Mouse (Mus musculus) layer of hippocampus, adult 9-11 months (tissue): Measurements from ENCODE around the gene Kmt5a.
"Not testable (repeated sequence)": the region's sequence is repeated elsewhere in the genome, so short reads cannot be mapped to it uniquely, and the experiment has no call there.

Experiments used
- DNase-seq: peaks from one replicate; pipeline ENCODE4 v3.0.0; 2022

Gene Kmt5a

DNA sequence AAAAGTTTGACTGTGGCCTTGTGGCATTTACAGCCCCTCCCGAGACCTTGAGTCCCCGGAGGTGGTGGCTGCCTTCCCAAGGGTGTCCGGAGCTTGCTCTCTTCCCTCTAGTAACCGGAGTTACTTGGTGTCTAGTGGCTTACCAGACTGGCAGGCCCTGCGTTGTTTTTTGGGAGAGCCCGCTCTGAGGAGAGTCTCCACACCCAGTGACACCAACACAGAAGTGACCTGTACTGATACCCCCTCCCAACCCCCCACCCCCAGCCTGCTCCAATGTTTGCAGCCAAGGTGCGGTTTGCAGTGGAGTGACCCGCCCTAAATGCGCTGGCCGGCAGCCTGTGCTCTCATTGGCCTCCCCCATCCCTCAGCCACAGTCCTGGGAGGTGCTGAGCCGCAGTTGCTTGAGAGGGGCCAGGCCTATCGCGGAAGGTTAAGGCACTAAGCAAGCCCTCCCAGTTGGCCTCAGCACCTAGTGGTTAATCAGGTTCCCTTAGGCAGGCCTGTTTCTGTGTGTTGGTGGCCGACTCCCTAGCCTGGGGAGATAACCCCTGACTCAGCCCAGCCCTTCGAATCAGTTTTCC, 6.7 kb downstream of the Kmt5a start:
- no peak for DNase-seq

DNA sequence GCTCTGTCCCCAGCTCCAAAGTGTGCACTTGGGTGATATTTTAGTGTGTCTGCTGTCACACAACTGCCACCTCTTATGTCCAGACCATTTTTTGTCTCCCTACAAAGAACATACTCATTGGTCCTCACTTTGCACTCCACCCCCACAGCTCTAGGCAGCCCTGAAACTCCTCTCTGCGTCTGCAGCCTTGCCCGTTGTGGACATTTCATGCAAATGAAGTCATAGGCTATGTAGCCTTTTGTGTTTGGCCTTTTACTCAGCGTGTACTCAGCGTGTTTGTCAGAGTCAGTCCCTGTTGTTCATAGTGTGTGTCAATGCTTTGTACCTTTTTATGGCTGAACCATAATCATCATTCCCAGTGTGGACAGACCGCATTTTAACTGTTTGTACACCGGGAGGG, 9.8 kb downstream of the Kmt5a start:
- DNase-seq = no peak

DNA sequence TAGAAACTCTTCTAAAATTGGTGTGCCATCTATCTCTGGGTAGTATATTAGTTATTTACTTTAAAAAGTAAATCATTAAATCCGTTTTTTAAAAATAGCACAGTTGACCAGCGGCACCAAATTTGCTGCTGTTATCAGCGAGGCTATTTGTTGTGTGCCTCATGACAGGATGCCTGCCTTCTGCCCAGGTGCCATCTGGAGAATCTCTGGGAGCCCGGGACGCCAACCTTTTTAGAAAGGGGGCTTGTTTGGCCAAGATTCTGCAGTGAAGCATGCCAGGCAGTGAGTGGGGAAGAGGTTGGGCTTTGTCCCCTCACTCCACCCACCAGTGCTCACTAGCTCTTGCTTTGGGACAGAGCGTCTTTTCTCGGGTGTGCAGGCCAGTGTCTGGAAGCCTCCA, 10.3 kb downstream of the Kmt5a start:
- no peak for DNase-seq

DNA sequence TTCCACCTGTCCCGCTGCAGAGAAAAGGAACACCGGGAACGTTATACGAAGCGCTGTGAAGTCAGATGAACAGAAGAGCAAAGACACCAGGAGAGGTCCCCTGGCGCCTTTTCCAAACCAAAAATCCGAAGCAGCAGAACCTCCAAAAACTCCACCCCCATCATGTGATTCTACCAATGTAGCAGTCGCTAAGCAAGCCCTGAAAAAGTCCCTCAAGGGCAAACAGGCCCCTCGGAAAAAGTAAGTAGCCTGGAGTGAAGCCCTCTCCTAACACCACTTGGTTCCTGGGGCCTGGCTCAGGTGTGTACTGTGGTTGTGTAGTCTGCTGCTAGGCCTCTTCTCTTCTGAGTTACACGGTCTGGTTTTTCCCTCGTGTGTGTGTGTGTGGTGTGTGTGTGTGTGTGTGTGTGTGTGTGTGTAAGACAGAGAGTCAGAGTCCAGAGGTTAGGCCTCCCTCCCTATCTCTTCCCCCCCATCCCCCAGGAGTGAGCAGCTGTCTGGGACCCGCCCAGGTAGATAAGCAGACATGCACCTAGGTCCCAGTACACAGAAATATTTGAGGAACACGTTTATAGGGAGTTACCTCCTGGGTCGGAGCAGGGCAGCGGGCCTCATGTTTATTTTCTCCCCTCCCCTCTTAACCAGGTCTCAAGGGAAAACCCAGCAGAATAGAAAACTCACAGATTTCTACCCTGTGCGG, 11.1 kb downstream of the Kmt5a start:
- no peak for DNase-seq

DNA sequence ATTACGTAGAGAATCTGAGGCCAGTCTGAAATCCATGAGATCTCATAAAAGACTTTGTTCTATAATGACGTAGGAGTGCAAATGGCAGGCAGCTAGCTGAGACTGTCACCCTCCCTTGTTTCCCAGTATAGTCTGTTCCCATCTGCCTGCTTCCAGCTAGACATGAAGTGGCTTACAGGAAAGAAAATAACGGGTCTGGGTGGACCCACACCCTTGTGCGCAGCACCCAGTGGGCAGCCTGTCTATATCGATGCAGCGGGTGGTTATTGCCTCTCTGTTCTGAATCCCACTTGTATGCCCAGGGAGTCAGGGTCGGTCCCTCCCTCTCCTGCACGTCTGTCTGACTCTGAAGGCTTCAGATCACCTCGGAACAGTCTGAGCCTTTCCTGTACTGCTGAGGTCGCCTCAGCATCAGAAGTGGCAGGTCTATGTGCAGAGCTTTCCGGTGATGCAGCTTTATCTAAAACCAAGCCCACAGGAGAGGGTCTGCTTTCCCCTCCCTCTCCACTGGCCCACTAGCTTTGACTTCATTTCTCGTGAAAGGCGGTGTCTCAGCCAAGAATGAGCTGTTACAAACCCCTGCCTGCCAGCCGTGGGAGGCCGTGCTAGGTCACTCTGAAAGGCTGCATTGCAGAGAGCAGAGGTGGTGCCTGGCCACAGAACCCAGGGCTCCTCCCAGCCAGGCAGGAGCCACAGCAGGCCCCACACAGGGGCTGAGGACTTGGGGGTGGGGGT, 12.9 kb downstream of the Kmt5a start:
- DNase-seq = peak; percentile 71

DNA sequence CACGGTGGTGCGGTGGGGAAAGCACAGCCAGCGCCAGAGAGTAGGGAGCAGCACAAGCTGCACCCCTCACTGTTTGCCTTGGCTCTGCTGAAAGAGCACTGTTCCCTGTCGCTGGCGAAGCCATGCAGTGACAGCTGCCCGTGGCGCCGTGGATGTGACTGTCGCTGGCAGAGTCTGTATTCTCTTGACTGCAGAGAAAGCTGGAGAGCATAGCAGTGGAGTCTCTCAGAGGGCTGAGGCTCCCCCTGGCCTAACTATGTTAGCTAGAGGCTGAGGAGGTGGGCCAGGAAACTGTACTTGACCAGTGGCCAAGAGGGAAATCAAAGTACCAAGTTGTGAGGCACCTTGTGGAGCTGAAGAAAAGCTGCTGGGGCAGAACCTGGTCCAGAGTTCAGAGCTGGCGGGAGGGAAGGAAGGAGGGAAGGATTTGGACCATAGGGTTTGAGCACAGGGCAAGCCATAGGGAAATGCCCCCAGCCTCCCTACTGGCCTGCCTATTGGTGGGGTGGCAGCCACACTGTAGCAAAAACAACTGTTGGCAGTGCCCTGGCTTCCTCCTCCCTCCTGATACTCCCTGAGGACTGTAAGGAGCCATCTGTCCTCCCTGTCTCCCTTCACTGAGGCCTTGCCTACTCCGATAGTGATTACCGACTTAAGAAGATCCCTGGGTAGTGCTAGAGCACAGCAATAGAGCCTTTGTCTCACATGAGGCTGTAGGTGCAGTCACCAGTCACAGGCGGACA, 13.8 kb downstream of the Kmt5a start:
- DNase-seq = peak; percentile 89

DNA sequence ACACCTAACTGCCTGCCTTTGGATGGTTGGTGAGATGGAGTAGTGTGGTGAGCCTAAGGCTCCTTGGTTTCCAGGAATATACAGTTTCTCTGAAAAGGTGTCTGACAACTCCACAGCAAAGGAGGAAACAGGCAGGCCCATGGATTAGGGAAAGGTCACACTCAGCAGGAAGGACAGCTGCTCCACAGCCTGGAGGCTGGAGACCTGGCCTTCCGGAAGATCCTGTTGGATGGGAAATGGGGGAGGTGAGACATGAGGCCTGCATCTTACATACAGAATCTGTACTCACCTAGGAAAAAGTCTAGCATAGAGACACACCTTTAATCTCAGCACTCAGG, 14.3 kb downstream of the Kmt5a start:
- no peak for DNase-seq

DNA sequence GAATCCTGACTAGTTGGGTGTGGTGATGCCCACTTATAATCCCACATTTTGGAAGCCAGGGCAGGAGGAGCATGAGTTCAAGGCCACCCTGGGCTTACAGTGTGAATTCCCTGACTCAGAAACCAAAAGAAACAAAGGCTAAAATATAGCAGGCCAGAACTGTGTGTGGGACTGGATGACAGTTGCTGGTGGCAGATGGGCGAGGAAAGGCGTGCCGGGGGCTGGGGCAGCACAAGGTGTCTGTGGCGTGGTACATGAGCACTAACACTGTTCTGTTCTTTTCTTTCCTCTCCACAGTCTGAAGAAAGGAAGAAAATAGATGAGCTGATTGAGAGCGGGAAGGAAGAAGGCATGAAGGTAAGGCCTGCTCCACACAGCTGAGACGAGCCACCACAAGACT, 17.0 kb downstream of the Kmt5a start:
- DNase-seq = no peak

DNA sequence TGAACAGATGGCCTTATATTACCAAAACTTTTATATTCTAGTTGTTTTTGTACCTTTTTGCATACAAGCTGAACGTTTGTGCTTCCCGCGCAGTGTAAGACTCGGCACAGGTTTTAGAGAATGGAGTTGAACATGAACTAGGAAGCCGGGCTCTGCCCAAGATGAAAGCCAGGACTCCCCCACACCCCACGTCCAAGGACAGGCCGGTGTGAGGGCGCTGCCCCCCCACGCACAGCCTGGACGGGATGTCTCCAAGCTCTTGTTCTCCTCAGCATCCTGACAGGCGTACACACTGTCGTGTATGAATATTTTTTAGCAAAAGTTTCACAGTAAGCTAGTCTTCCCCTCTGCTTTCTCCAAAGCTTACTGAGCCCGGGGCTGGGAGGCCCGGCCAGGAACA, 21.2 kb downstream of the Kmt5a start:
- not testable (repeated sequence) for DNase-seq

DNA sequence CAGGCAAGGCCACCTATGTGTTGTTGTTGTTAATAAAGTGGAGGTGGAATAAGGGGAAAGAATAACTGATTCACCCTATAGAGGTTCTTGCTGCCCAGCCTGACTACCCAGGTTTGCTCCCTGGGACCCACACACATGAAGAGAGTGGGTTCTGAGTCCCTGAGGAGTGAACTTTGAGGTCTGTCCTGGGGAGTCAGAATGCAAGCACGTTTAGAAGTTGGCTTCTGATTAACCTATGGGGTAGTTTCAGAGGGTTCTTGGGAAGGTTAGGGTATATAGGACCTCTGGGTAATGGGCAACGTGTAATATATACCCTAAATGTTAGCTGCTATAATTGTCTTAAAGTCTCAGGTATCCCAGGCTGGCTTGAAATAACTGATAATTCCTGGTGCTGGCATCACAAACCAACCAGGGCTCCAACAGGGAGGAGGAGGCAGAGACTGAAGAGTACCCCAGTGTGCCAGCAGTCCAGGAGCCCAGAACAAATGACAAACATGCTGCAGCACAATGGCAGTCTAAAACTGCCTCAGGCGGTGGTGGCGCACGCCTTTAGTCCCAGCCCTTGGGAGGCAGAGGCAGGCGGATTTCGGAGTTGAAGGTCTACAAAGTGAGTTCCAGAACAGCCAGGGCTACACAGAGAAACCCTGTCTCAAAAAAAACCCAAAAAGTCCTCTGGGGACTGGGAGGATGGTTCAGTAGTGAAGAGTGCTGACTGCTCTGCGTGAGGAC, 22.7 kb downstream of the Kmt5a start:
- DNase-seq = no peak

DNA sequence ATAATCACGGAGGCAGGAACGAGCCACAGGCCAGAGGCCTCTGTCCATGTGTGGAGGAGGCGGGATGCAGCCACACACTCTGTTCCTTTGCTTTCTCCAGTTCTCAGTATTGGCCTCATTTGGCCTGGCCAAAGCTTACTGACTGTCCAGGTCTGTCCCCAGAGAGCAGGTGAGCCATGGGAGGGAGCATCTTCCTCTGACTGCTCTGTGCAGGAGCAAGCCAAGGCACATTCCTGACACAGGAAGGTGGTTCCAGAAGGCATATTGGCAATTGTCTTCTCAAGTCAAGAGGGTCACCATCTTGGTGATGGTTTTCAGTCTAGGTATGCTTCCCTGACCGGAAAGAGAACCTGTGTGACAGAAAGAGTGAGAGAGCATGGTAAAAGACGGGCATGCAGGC, 23.7 kb downstream of the Kmt5a start:
- no peak for DNase-seq

DNA sequence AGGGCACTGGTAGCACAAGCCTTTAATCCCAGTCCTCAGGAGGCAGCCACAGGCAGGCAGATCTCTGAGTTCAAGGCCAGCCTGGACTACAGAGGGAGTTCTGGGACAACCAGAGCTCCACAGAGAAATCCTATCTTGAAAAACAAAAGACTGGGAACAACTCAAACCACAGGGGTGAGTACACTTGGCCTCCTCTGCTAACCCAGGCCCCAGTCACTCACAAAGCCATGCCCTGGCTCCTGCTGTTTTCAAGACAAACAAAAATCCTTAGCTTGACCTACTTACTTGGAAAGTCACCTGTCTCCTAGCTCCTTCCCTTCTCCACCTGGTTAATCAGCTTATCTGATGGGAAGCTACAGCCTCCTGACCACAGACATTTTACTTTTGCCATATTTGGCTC, 25.2 kb downstream of the Kmt5a start:
- no peak for DNase-seq

DNA sequence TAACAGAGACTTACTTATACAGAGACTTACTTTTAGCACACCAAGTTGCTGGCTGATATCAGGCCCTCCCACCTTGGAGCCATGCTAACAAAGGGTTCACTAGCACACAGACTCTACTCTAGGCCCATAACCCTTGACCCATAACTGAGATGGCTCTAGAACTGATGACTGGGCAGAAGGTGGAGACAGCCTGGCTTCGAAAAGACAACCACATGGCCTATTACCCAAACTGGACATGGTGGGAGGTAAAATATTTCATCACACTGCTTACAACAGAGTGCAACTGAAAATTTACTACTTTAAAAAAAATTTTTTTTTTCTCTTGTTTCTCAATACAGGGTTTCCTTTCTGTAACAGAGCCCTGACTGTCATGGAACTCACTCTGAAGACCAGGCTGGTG, 28.0 kb downstream of the Kmt5a start:
- no peak for DNase-seq

DNA sequence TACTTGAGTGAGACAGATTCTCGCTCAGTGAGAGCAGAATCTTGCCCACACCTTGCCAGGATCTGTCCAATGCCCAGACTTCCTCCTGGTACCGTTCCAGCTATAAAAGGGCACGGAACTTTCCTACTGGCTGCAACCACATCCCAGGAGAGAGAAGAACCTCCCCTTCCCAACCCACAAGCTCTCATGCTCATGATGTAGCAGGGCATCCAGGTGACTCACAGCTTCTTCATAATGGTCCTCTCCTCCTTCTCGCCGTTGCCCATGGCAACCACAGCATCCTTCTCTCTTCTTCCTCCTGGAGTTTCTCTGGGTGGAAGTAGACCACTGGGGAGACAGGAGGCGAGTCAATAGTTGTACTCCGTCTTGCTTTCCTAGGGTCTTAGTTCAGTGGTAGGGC, 28.6 kb downstream of the Kmt5a start:
- no peak for DNase-seq

DNA sequence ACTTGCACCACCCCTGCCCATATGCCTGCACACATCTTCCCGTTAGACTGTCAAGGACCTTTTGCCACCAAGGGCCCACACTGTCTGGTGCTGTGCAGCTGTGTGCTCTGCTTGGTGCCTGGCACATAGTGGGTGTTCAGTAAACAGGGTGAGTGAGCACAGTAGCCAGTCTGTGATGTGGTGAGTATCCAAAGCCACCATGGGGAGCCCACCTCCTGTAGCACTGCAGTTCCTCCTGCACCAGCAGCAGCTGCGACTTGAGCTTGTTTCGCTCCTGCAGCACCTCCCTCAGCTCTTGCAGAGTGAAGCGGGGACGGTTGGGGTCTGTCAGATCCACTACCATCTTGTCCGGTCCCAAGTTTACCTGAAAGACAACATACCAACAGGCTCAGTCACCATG, 29.8 kb downstream of the Kmt5a start:
- DNase-seq = no peak

DNA sequence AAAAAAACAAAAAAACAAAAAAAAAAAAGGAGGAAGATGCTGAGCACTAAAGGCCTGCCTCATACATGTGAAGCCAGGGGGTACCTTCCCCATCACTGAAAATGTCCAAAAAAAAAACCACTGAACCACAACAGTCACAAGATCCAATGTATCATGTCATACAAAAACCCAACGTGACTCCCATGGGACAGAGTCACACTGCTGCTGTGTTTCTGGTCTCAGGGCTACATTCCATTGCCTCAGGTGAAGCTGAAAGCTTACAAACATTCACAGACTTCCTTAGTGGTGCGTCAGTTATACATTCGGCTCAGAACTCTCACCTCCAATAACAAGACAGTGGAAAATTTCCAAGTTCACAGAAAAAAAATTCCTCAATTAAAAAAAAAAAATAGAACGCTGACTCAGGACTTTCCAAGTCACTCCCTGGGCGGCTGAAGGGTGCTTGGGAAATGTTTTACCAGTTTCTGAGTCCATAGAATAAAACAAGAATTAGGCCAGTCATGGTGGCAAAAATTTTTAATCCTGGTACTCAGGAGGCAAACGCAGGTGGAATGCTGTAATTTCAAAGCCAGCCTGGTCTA, 31.0 kb downstream of the Kmt5a start:
- no peak for DNase-seq

DNA sequence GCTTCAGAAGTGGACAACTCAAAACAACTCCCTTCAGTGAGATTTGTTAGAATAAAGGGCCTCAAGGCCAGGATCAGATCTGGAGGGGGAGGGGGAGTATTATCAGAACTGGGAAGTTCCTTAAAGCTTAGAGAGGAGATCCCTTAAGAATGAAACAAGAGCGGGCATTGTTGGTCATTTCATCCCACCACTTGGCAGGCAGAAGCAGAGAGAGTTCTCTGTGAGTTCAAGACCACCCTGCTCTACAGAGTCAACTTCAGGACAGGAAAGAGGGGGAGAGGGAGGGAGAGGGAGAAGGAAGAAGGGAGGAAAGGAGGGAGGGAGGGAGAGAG, 39.1 kb downstream of the Kmt5a start:
- DNase-seq = no peak

DNA sequence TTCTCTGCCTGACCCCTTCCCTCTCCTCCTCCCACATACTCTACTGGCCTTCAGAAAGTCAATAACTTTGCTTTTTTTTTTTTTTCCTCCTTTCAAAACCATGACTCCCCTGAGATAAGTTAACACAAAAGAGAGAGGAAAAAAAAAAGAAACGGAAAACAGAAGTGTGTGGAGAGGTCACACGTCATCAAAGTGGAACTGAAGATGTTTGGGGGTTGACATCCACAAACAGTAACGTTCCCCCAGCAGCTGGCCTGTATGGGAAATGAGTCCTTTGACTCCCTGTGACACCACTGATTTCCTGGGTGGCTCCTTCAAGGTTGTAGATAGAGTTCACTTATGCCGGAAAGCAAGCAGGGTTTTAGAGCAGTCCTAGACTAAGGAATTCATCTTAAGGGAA, 40.4 kb downstream of the Kmt5a start:
- no peak for DNase-seq

DNA sequence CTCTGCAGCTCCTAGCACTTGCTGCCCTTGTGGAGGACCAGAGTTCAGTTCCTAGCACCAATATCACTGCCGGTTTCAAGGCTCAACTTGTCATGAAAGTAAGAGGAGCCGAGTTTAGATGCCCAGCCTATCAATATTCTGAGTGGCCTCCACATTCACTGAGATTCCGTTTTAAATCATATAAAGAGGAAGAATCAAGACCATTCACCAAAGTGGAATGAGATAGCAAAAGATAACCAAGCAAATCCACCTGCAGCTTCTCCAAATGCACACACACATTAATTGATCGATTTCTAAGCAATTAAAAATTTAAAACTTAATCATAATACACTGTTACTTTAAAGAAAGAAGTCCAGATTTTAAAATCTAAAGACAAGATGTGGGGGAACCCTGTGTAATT, 42.0 kb downstream of the Kmt5a start:
- DNase-seq = no peak

DNA sequence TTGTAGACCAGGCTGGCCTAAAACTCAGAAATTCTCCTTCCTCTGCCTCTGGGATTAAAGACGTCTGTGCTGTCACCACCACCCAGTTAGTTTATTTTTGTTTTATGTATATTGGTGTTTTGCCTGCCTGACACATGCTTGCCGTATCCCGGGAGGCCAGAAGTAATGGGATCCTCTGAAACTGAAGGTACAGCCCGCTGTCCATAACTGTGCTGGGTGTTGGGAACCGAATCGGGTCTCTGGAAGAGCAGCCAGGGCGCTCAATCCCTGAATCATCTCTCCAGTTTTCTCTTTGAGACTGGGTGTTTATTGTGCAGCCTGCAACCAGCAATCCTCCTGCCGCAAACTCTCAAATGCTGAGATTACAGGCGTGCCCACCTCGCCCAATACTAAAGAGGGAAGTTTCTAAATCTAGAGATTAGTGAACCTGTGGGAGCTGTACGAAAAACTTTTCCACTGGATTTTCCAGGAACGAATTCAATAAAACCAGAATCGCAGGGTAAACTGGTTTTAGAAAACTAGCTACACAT, 42.8 kb downstream of the Kmt5a start:
- DNase-seq = no peak

DNA sequence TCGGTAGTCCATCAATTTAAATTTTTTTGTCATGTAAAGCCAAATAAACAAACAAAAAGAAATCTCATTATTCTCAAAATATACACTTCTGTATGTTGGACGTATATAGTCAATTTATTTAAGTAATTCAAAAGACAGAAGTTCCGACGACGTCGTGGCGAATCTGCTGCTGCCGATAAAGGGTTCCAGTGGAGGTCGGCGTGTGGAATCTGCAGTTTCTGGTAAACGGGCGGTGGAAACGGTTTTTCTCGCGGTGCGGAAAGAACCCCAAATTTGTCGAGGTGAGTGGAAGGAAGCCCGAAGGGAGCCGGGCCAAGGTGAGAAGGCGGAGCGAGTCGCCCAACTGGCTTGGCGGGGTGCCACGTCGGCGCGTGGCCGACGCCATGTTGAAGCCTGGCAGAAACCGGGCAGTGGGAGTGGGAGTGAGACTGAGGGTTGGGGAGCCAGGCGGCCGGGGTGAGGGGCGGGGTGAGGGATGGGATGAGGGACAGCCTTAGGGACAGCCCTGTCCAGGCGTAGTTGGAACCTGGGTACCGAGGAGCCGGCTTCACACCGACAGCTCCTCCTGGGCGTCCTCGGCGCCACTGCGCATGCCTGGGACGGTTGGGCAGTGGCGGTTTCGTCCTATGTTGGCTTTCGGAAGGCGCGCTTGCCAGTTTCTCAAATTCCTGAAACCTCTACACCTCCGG, 43.4 kb downstream of the Kmt5a start, which contains the start of gene Snrnp35:
Gene Snrnp35, plus strand, starts transcription at position 169 of the 689 bp plus-strand sequence.
- peak; percentile 86 for DNase-seq
